Mouse (Mus musculus): ENCODE measurements at regions not wholly inside any gene's neighbourhood (a gene's known extent, or its start where the extent isn't known, plus 50 kb on each side); places are given as distances from the start of the nearest gene placed in this dataset.

DNA sequence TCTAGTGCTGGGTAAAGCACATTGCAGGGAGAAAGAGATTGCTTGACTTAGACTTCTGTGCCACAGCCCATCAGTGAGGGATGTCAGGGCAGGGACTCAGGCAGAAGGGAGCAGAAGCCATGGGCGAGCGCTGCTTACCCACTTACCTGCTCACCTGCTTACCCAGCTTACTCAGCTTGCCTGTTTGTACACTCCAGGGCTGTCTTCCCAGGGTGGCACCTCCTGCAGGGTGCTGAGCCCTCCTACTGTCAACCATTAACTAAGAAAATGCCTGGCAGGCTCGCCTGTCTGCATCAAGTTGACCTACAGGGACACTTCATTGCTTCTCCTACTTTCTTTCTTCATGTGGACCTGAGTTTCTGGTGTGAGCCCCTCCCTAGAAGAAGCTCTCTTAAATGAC lies 124.0 kb downstream of the Gm9376 start:
- Histone ChIP-seq H3K27ac (replicated peaks; ENCODE audit: low read depth, low read length) (no peak overlapping the region), H3K4me1 (ENCODE audit: control insufficient read depth, insufficient read depth, low read length) (no peaks in the 10 kb centered on the region; the same call in 1 of the 2 replicates), H3K9me3 (ENCODE audit: control insufficient read depth, low read length) (no peaks in the 10 kb centered on the region), H3K4me3 (replicated peaks; ENCODE audit: low read depth, low read length) (no peak overlapping the region), H3K9ac (replicated peaks; ENCODE audit: low read length) (no peak overlapping the region), H3K27me3 (ENCODE audit: control insufficient read depth, insufficient read depth, low read length) (no peaks in the 10 kb centered on the region), H3K36me3 (ENCODE audit: control insufficient read depth, insufficient read depth, low read length) (no peaks in the 10 kb centered on the region), H3K4me2 (ENCODE audit: low read length) (no peak overlapping the region)
- ATAC-seq (ENCODE audit: low FRiP score, low TSS enrichment) (no peak), DNase-seq (no peak)
- WGBS = 87% methylated on average over 3 of the region's 3 CpGs

DNA sequence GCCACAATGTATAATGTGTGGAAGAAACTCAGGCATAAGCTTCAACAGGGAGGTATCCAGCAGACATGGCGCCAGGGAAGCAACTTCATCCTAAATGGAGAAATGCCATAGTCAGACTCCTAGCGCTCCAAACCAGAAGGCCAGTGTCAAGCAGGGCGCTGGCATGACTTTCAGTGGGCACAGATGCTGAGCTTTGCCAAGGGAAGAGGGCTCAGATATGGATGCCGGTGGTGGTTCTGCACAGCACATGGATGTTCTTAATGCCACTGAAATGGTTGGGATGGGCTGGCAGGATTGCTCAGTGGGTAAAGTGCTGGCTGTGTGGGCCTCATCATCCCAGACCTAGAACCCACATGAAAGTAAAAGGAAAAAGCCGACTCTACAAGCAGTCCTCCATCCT lies 124.8 kb downstream of the Gm9376 start:
- Histone ChIP-seq H3K36me3 (ENCODE audit: control insufficient read depth, insufficient read depth, low read length) (no peaks in the 10 kb centered on the region), H3K9me3 (ENCODE audit: control insufficient read depth, low read length) (no peaks in the 10 kb centered on the region), H3K27me3 (ENCODE audit: control insufficient read depth, insufficient read depth, low read length) (no peaks in the 10 kb centered on the region), H3K9ac (replicated peaks; ENCODE audit: low read length) (no peak overlapping the region), H3K4me2 (ENCODE audit: low read length) (no peak overlapping the region), H3K27ac (replicated peaks; ENCODE audit: low read depth, low read length) (no peak overlapping the region), H3K4me3 (replicated peaks; ENCODE audit: low read depth, low read length) (no peak overlapping the region), H3K4me1 (ENCODE audit: control insufficient read depth, insufficient read depth, low read length) (no peaks in the 10 kb centered on the region; the same call in 1 of the 2 replicates)
- ATAC-seq (ENCODE audit: low FRiP score, low TSS enrichment) = no peak
- 96% methylated on average over 5 of the region's 5 CpGs for WGBS
- DNase-seq = no peak

DNA sequence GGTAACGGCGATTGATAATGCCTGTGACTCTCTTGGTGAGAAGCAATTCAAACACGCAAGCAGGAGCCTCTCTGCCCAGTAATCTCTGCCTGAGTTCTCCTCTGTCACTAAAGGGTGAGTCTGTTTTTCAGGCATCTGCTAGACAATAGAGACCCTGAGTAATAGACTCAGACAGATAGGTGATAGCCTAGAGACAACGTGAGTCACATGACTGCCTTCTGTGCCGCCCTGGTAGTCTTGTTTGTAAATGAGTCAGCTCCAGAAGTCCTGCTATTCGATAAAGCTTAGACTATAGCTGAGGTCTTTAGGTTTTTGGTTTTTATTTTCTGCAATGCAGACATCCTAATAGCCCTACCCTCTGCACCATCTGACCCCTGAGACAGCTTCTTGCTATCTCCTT lies 126.9 kb downstream of the Gm9376 start:
- no peaks in the 10 kb centered on the region for H3K27me3 ChIP-seq (ENCODE audit: control insufficient read depth, insufficient read depth, low read length)
- 59% methylated on average over 6 of the region's 6 CpGs for WGBS
- no peak overlapping the region for H3K9ac ChIP-seq (replicated peaks; ENCODE audit: low read length)
- H3K4me3 ChIP-seq (replicated peaks; ENCODE audit: low read depth, low read length) = no peak overlapping the region
- no peaks in the 10 kb centered on the region; the same call in 1 of the 2 replicates for H3K4me1 ChIP-seq (ENCODE audit: control insufficient read depth, insufficient read depth, low read length)
- H3K4me2 ChIP-seq (ENCODE audit: low read length) = no peak overlapping the region
- H3K36me3 ChIP-seq (ENCODE audit: control insufficient read depth, insufficient read depth, low read length) = no peaks in the 10 kb centered on the region
- H3K27ac ChIP-seq (replicated peaks; ENCODE audit: low read depth, low read length) = no peak overlapping the region
- ATAC-seq (ENCODE audit: low FRiP score, low TSS enrichment) = no peak
- no peak for DNase-seq
- H3K9me3 ChIP-seq (ENCODE audit: control insufficient read depth, low read length) = no peaks in the 10 kb centered on the region

DNA sequence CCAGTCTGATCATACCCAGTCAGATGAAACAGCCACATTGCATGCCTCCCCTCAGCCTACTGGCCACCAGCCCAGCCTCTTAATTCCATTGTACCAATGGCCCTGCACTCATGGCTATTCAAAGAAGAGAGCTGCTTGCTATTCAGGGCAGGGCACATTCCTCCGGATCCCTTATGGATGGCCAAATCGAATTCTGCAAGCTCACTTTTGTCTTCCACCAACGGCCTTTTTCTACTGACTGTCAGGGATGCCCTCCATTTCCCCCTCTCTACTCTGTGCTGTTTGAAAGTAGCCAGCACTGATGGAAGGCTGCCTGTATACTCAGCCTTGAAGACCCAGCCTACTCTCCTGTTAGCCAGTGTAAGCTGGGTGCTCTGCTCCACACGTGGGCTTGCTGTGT lies 147.5 kb downstream of the Gm9376 start:
- H3K9me3 ChIP-seq (ENCODE audit: control insufficient read depth, low read length) = peaks cover 9% of the 10 kb centered on the region
- H3K4me1 ChIP-seq (ENCODE audit: control insufficient read depth, insufficient read depth, low read length) = peaks cover 18% of the 10 kb centered on the region
- H3K36me3 ChIP-seq (ENCODE audit: control insufficient read depth, insufficient read depth, low read length) = no peaks in the 10 kb centered on the region
- ATAC-seq (ENCODE audit: low FRiP score, low TSS enrichment) (peak; percentile 49; the same call in 1 of the 2 replicates), DNase-seq (peak; percentile 41)
- H3K9ac ChIP-seq (replicated peaks; ENCODE audit: low read length) = no peak overlapping the region
- no peak overlapping the region for H3K4me3 ChIP-seq (replicated peaks; ENCODE audit: low read depth, low read length)
- H3K4me2 ChIP-seq (ENCODE audit: low read length) = no peak overlapping the region
- peaks cover 4% of the 10 kb centered on the region; the same call in 1 of the 2 replicates for H3K27me3 ChIP-seq (ENCODE audit: control insufficient read depth, insufficient read depth, low read length)
- no peak overlapping the region for H3K27ac ChIP-seq (replicated peaks; ENCODE audit: low read depth, low read length)
- 8% methylated on average over 4 of the region's 4 CpGs for WGBS

DNA sequence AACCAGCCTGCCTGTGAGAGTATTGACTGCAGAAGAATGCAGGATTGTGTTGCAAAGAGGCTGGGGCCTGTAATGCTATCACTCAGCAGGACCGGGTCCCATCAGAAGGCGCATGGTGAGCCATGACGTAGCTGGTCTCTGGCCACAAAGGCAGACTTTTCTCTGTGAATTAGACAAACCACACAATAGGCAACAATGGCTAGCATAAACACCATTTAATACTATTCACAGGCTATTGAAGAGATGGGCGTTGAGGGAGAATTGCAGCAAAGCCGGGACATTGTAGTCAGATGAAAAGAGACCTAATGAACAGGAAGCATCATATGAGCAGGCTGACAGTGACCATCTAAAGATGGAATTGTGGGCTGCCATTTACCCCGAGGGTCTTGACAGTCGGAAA lies 149.4 kb downstream of the Gm9376 start:
- H3K36me3 ChIP-seq (ENCODE audit: control insufficient read depth, insufficient read depth, low read length) = no peaks in the 10 kb centered on the region
- H3K27me3 ChIP-seq (ENCODE audit: control insufficient read depth, insufficient read depth, low read length) = peaks cover 4% of the 10 kb centered on the region; the same call in 1 of the 2 replicates
- H3K4me1 ChIP-seq (ENCODE audit: control insufficient read depth, insufficient read depth, low read length) = peaks cover 18% of the 10 kb centered on the region
- H3K9me3 ChIP-seq (ENCODE audit: control insufficient read depth, low read length) = peaks cover 23% of the 10 kb centered on the region
- 12% methylated on average over 7 of the region's 7 CpGs for WGBS
- DNase-seq = peak; percentile 68
- H3K4me3 ChIP-seq (replicated peaks; ENCODE audit: low read depth, low read length) = no peak overlapping the region
- H3K9ac ChIP-seq (replicated peaks; ENCODE audit: low read length) = no peak overlapping the region
- ATAC-seq (ENCODE audit: low FRiP score, low TSS enrichment) = peak; percentile 71; the same call in 1 of the 2 replicates
- H3K4me2 ChIP-seq (ENCODE audit: low read length) = 0 out of 2 replicates have a peak overlapping the region, but pooled peaks have one; percentile 3
- H3K27ac ChIP-seq (replicated peaks; ENCODE audit: low read depth, low read length) = no peak overlapping the region

DNA sequence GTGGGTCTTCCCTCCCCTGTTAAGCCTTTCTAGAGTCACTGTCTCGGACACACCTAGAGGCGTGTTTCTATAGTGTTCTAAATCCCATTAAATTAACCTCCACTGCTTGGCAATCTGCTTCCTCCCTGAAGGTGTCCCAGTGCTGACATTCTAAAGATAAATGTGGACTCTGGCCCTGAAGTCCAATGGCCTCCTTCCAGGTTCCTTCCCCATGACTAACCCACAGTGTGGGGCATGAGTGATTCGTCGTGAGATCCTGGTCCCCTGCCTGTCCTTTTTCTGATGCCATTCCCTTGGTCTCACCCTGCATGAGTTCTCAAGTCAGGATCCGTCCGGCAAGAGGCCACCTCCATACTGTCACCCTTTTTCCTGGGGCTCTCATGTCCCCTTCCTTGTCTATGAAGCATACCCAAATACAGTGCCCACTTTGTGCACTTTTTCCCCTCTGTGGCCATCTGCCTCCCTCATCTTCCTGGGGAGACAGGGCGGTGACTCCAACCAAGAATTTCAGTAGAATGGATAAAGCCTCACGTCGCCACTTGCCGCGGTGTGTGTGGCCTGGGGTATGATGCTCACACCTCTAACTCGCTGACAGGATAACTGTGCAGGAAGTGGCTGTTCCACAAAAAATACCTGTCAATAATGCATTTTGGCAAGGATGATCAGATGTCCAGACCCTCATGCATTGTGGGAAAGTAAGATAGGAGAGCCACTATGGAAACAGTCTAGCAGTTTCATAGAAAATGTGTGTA lies 152.9 kb downstream of the Gm9376 start:
- 96% methylated on average over 12 of the region's 12 CpGs for WGBS
- 0 out of 2 replicates have a peak, but pooled peaks cover 4% of the 10 kb centered on the region for H3K27me3 ChIP-seq (ENCODE audit: control insufficient read depth, insufficient read depth, low read length)
- no peak overlapping the region for H3K4me2 ChIP-seq (ENCODE audit: low read length)
- no peak overlapping the region for H3K27ac ChIP-seq (replicated peaks; ENCODE audit: low read depth, low read length)
- peaks cover 23% of the 10 kb centered on the region for H3K9me3 ChIP-seq (ENCODE audit: control insufficient read depth, low read length)
- H3K36me3 ChIP-seq (ENCODE audit: control insufficient read depth, insufficient read depth, low read length) = no peaks in the 10 kb centered on the region
- peaks cover 23% of the 10 kb centered on the region for H3K4me1 ChIP-seq (ENCODE audit: control insufficient read depth, insufficient read depth, low read length)
- H3K9ac ChIP-seq (replicated peaks; ENCODE audit: low read length) = no peak overlapping the region
- ATAC-seq (ENCODE audit: low FRiP score, low TSS enrichment) (no peak), DNase-seq (no peak)
- no peak overlapping the region for H3K4me3 ChIP-seq (replicated peaks; ENCODE audit: low read depth, low read length)

DNA sequence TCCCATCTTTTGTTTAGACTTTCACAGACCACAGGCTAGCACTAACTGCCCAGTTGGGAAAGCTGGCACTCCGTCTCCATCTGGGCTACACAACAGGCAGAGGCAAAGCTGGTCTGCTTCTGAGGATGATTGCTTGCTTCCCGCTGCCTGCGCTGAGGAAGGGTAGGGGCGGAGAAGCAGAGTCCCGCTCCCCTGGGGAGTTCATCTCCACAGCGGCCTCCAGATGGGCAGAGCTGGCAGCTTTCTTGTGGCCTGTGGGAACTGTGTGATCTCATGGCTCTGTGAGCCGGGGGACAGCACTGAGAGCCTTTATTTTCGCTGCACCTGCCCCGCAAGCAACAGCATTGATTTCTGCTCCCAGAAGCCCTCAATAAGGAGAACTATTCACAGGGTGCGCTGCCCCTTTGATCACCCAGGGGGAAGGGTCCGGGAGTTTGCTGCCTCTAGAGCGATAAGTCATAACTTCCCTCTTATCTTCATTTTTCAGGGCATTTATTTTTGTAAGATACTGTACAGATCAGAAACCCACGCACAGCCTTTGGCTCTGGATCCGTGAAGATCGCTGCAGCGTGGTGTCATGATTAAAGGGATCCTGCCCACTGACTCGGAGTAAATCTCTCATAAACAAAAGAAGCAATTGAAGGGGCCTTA lies 155.7 kb downstream of the Gm9376 start:
- Histone ChIP-seq H3K4me2 (ENCODE audit: low read length) (peak overlapping the region; percentile 62), H3K27me3 (ENCODE audit: control insufficient read depth, insufficient read depth, low read length) (no peaks in the 10 kb centered on the region), H3K9ac (replicated peaks; ENCODE audit: low read length) (peak overlapping the region; percentile 56), H3K4me3 (replicated peaks; ENCODE audit: low read depth, low read length) (peak overlapping the region; percentile 30), H3K9me3 (ENCODE audit: control insufficient read depth, low read length) (peaks cover 20% of the 10 kb centered on the region), H3K4me1 (ENCODE audit: control insufficient read depth, insufficient read depth, low read length) (peaks cover 10% of the 10 kb centered on the region; the same call in 1 of the 2 replicates), H3K27ac (replicated peaks; ENCODE audit: low read depth, low read length) (peak overlapping the region; percentile 56), H3K36me3 (ENCODE audit: control insufficient read depth, insufficient read depth, low read length) (no peaks in the 10 kb centered on the region)
- ATAC-seq (ENCODE audit: low FRiP score, low TSS enrichment) (peak; percentile 74), DNase-seq (peak; percentile 75)
- 1% methylated on average over 17 of the region's 17 CpGs for WGBS

DNA sequence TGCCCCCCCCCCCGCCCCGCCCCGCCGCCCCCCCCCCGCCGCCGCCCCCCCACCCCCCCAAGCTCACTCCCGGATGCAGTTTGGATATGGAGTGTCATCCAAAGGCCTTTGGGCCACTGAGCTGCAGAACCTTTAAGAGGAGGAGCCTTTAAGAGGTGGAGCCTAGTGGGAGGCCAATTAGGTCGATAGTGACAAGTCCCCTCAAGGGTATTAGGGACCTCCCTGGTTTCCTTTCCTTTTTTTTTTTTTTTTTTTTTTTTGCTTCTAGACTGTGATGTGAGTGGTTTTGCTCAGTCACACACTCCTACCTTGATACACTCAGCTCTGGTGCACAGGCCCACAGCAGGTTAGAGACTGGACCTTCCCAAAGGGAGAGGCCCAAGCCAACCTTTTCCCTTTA lies 156.5 kb downstream of the Gm9376 start:
- Histone ChIP-seq H3K4me2 (ENCODE audit: low read length) (no peak overlapping the region), H3K9ac (replicated peaks; ENCODE audit: low read length) (no peak overlapping the region), H3K27ac (replicated peaks; ENCODE audit: low read depth, low read length) (no peak overlapping the region), H3K27me3 (ENCODE audit: control insufficient read depth, insufficient read depth, low read length) (no peaks in the 10 kb centered on the region), H3K9me3 (ENCODE audit: control insufficient read depth, low read length) (peaks cover 20% of the 10 kb centered on the region), H3K4me1 (ENCODE audit: control insufficient read depth, insufficient read depth, low read length) (peaks cover 10% of the 10 kb centered on the region; the same call in 1 of the 2 replicates), H3K36me3 (ENCODE audit: control insufficient read depth, insufficient read depth, low read length) (no peaks in the 10 kb centered on the region), H3K4me3 (replicated peaks; ENCODE audit: low read depth, low read length) (no peak overlapping the region)
- WGBS = 1% methylated on average over 9 of the region's 9 CpGs
- no peak for ATAC-seq (ENCODE audit: low FRiP score, low TSS enrichment)
- peak; percentile 44 for DNase-seq
